Mouse (Mus musculus) liver (tissue): ENCODE measurements around the gene Bptf.
"Not testable (repeated sequence)": the region's sequence is repeated elsewhere in the genome, so short reads cannot be mapped to it uniquely, and the experiment has no call there.

ENCODE experiments used
- DNase-seq: peaks from one replicate; pipeline ENCODE4 v3.0.0-alpha.2; 2020; ENCODE audit warnings: mixed read lengths

The Bptf gene

DNA sequence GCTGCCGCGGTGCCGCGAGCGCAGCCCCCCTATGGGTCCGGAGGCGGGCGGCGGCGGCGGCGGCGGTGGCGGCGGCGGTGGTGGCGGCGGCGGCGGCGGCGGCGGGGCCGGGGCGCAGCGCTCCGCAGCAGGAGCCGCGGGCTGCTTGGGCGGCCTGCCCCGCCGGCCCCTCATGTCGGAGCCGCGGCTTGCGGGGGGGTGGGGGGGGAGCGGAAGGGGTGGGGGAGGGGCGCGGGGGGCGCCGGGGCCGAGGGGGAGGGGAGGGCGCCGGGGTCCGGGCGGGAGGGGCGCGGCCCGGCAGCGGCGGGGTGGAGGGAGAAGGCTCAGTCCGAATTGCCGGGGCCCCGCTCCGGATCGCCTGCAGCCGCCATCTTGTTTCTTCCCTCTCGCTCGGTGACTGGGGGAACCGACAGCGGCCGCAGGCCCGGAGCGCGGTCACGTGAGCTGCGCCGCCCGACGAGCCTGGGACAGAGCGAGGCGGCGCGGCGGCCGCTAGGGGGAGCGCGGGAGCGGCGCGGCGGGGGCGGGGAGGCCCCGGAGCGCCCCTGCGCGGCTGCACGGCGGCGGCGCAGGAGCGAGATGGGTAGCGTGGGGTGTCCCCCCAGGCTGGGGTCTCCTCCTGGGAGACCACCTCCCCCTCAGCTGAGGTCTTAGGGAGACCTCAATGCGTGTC lies at the start of gene Bptf:
Bptf (minus strand) TSS at position 379 of the 673 bp plus-strand sequence.
- DNase-seq = peak; percentile 94

DNA sequence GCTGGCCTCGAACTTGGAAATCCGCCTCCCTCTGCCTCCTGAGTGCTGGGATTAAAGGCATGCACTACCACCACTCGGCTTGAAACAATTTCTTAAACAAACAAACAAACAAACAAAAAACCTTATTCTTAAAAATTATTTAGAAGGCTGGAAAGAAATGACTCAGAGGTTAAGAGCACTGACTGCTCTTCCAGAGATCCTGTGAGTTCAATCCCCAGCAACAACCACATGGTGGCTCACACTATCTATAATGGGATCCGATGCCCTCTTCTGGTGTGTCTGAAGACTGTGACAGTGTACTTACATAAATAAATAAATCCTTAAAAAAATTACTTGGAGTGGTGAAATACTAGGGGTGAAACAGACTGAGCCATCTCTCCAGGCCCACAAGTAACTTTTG lies 29.3 kb upstream of the Bptf start:
- DNase-seq = no peak

DNA sequence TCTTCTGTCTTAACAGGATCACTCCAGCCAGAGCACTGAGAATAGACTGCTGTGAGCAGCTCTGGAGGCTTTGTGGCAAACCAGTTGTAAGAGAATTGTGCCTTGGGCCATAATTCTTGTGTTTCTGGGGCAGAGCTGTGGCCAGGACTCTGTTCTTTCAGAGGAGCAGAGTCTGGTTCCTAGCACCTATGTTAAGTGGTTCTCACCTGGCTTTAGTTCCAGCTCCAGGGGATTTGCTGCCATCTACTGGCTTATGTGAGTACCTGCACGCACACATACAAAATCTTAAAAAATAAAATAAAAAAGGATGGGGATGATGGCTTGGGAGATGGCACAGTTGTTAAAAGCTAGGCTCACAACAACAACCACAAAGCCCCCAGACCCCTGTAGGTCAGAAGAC lies 27.1 kb upstream of the Bptf start:
- peak; percentile 10 for DNase-seq

DNA sequence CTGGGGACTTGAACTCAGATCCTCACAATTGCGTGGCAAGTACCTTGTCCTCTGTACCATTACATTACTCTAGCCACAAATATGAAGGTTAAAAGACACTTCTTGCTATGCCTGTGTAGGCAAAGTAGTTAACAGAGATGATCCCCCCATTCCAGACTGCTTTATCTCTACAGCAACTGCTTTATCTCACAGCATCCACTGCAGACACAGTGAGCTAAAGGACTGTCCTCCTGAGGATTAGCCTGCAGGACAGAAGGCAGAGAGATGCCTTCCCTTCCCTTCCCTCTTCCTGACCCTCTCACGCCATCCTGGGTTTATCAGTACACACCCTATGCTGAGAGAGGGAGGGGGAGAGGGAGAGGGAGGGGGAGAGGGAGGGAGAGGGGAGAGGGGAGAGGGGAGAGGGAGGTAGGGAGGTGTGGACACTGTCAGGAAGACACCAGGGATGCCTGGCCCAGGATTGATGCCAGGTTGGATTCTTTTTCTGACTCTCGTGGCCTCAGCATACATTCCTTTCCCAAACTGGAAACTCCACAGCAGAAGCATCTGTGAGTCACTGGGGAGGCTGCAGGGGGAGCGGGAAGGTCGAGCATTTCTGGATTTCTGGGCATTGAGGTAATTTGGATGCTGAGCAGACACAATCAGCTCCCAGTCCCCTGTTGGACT lies 25.2 kb upstream of the Bptf start:
- peak; percentile 11 for DNase-seq

DNA sequence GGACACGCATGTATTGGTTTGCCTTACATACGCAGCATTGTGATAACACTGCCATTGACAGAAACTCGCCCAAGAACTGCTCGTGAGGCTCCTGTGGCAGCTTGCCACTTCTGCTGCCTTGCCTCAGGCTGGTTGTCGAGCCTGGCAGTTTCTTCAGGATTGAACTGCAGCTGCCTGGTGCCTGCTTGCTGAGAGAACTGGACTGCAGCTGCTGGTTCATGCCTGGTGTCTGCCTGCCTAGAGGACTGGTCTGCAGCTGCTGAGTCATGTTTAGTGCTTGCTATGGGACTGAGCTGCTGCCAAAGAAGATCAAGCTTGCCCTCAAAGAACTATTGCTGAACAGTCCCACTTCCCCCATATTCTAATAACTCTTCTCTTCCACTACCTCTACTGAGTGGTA lies 23.4 kb upstream of the Bptf start:
- DNase-seq = no peak

DNA sequence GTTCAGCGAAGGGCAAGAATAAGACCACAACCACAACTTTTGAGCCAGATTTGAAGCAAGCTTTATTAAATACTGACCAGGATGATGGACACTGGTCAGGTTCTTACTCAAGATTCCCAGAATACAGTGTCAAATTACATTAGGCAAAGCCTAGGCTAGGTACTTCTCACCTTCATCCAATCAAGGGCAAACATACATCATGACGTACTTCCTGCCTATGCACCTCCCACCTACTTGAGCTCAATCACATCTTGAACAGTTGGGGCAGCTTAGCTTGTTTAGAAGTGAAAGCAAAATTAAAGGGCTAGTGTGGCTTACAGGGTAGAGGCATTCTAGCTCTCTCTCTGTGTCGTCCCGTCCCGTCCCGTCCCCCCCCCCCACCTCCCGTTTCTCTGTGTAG lies 22.5 kb upstream of the Bptf start:
- DNase-seq = no peak

DNA sequence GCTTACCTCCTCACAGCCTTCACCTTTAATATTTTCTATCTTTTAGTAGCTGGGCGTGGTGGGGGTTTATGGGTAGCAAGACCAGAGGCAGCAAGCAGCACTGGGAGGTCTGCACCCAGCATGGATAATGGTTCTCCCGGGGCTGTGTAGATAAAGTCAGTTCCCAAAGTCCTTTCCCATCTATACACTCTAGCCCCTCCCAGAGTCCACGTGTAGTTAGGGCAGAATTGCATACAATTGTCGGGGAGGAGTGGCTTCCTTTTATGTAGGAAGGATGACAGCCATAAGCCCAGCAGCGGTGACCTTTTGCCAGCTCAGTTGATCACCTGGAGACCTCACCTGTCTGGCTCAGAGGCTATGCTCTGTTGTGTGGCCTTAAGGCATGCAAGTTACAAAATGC lies 21.7 kb upstream of the Bptf start:
- no peak for DNase-seq

DNA sequence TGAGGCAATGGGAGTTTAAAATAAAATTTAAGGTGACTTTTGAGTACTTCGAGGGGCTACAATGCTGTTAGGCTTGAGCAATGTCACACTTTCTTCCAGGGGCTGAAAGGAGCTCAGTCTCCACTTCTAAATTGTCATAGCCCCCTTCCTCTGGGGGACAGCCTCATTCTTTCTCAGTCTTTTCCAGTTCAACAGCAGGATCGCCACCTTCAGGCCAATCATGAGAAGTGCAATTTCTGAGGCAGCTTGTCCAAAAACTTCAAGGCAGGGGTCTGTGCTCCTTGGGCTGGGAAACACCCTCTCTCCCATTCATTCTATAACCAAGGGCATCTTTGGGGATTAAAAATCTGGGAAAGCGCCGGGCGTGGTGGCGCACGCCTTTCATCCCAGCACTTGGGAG lies 19.9 kb upstream of the Bptf start:
- DNase-seq = no peak

DNA sequence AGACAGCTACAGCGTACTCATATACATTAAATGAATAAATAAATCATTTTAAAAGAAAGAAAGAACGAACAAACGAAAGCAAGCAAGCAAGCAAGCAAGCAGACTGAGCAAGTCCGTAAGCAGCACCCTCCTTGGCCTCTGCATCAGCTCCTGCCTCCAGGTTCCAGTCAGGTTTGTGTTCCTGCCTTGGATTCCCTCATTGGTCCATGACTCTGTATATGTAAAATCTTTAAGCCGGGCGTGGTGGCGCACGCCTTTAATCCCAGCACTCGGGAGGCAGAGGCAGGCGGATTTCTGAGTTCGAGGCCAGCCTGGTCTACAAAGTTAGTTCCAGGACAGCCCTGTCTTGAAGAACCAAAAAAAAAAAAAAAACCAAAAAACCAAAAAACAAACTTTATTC lies 12.0 kb upstream of the Bptf start:
- DNase-seq = not testable (repeated sequence)

DNA sequence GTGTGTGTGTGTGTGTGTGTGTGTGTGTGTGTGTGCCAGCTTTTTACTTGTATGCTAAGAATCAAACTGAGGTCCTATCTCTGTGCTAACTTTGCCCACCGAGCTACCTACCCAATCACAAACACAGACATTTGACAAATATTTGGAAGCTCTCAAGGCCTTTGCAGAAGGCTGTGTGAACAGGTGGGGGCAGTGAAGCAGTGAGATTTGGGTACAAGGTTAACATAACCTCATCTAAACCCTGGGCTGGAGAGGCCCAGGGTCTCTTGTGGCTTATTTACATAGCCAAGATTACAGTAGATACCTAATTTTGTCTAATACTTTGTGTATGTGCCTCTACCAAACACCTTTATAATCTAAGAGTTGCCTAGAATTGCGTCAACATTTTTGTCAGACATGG lies 10.5 kb upstream of the Bptf start:
- no peak for DNase-seq

DNA sequence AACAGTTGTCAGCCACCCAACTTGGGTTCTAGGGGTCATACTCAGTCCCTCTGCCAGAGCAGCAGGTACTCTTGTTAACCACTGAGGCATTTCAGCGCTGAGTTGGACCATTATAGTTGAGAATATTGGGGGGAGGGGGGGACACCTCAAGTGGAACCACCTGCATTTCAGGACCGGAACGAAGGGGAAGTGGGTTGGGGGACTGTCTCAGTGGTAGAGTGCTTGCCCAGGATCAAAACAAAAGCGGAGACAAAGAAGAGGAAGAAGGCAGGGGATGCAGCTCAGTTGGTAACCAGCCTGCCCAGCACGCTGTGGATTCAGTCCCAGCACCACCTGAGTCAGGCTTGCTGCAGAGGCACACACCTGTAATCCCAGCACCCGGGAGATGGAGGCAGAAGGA lies 8.8 kb upstream of the Bptf start:
- DNase-seq = no peak

DNA sequence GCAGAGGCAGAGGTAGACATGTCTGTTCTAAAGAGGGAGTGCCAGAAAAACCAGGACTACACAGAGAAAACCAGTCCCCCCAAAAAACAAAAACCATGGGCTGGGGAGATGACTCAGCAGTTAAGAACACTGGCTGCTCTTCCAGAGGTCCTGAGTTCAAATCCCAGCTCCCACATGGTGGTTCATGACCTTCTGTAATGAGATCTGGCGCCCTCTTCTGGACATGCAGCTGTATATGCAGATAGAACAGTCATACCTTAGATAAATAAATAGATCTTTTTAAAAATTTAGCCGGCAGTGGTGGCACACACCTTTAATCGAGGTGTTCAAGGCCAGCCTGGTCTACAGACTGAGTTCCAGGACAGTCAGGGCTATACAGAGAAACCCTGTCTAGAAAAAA lies 6.7 kb upstream of the Bptf start:
- DNase-seq = peak; percentile 60

DNA sequence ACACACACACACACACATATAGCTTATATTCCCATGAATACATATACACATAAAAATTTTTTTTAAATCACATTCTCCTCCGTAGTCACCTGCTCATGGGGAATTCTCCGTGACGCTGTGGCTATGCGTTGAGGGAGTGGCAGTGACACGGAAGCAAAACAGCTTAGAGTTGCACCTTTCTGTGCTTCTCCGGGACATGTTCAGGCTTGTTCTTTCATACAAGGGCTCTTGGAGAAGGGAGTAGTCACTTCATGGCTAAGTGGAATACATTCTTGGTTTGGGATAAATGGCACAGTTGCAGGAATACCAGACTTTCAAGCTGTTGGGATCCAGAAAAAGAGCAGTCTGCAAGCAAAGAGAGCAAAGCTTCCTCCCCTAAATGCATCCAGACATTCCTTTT lies 5.7 kb upstream of the Bptf start:
- no peak for DNase-seq

DNA sequence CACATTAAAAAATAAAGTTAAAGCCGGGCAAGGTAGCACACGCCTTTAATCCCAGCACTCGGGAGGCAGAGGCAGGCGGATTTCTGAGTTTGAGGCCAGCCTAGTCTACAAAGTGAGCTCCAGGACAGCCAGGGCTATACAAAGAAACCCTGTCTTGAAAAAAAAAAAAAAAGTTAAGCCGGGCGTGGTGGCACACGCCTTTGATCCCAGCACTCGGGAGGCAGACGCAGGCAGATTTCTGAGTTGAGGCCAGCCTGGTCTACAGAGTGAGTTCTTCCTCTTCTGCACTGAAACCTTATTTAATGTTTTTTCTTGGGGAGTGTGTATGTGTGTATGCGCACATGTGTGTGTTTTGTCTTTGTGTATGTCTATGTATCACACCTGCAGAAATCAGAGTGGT lies 4.5 kb upstream of the Bptf start:
- DNase-seq = not testable (repeated sequence)

DNA sequence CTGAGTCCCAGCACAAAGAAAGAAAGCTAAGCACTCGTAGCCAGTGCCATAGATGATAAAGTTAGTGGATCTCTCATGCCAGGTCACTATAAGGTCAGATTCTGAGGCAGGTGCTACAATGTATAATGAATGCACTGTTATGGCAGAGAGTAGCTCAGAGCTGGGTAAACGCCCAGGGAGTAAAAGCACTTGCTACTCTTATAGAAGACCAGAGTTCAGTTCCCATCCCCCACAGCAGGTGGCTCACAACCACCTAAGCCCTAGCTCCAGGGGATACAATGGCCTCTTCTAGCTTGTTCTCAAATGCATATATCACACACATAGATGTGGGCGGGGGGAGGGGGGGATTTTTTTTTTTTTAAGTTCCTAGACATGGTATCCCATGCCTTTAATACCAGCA lies 3.8 kb upstream of the Bptf start:
- no peak for DNase-seq

DNA sequence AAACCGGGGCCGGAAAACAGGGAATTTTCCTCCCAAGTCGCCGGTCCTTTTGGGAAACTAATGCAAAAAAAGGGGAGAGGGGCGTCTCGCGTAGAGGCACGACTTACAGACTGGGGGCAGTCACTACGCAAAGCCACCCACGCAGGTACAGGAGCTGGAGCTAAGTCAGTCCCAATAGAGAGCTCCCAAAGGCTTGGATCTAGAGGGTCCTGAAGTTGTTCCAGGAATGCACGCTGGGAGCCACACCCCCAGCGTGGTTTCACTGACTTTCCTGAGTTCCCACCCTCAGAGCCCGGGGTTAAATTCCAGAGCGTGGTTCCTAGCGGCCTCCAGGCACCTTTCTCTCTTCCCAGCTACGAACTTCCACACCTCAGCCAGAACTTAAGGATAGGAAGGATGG lies 499 bp upstream of the Bptf start:
- DNase-seq = peak; percentile 29

DNA sequence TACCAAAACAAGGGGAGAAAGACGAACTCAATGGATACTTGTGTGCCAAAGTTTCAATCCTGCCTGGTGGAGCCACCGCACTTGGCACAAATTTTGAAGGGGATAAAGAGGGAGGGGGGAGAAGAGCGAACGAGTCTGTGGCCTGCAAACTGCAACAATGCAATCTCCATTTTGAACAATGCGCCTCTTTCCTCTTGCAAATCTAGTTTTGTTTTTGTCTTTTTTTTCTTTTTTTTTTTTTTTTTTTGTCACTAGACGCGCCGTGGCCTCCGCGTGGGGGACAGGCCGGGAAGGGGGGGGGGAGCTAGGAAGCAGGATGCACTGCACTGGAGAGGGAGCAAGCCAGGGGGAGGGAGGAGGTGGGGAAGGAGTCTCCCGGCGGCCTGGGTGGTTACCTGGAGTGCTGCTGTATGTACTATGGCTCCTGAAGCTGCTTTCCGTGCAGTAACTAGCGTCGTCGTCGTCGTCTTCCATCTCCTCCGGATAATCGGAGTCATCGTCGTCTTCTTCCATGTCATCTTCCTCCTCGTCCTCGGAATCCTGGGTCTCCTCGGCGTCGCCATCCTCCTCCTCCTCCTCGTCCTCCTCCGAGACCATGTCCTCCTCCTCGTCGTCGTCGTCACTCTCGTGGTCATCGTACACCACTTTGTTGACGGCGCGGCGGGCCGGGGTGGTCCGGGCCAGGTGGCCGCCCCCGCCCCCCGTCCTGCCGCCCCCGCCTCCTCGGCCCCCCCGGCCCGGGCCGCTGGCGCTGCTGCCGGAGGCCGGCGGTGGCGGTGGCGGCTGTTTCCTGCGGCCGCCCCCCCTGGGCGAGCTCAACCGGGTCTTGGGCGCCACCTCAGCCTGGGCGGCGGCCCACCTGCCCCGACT lies 813 bp downstream of the Bptf start:
- DNase-seq = peak; percentile 74

DNA sequence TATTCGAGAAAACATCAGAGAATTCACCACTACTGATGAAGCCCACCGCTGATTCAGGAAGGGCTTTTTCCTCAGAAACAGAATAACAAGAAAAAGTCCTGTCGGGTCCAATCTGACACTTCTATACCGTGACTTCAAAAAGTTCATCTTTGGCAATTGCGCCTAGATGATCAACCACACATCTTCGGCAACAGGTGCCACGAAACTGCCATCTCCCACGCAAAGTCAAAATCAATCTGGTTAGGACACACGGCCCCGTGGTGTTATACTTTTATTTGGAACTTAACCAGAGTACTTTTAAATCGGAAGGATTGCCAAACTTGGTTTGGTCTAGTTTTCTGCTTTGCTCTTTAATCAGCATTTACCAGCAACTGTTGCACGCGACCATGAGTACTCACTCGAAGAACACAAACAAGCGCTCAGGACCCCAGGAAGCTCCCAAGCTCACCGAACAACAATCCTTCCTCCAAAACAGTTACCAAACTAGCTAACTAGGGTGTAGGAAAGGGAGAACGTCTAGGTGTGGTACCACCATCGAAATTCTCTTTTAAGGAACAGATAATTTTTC lies 1.6 kb downstream of the Bptf start:
- DNase-seq = peak; percentile 17

DNA sequence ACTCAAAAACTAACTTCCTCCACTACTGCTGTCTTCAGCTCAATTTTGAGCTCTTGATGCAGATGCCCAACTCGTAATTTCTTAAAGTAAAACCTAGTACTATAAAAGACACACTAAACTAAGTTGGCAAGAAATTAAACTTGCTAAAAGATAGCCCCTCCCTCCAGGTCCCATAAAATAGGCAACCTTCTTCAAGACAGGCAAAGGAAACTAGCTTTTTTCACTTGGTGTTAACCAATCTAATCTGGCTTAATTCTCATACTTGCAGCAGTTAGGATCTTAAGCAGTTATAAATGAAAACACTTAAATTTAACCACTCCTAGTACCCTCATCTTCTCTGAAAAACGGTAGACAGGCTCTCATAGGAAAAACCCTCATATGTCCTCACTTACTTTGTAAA lies 2.3 kb downstream of the Bptf start:
- DNase-seq = no peak

DNA sequence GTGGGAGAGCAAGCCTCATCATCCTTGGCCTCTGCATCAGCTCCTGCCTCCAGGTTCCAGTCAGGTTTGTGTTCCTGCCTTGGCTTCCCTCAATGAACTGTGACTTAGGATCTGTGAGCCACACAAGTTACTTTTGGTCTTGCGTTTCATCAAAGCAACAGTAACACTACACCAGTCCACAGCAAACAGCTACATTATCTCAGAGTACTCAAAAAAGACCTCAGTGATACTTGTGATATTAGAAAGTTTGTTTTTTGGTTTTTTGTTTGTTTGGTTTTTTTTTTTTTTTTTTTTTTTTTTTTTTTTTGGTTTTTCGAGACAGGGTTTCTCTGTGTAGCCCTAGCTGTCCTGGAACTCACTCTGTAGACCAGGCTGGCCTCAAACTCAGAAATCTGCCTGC lies 5.2 kb downstream of the Bptf start:
- DNase-seq = not testable (repeated sequence)

DNA sequence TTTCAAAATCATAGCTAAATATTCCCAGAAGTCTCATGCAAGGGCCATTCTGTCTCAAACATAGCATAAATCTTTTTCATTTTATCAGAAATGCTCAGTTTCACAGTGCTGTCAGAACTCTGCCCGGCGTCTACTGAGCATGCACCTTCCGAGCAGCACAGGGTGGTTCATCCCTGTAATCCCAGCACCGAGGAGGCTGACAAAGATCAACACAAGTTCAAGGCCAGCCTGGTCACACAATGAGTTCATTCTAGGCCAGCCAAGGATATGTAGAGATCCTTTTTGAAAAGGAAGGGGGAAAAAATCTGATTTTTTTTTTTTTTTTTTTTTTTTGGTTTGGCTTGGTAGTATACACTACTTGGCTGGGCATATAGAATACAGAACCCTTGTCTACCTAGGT lies 6.9 kb downstream of the Bptf start:
- no peak for DNase-seq

DNA sequence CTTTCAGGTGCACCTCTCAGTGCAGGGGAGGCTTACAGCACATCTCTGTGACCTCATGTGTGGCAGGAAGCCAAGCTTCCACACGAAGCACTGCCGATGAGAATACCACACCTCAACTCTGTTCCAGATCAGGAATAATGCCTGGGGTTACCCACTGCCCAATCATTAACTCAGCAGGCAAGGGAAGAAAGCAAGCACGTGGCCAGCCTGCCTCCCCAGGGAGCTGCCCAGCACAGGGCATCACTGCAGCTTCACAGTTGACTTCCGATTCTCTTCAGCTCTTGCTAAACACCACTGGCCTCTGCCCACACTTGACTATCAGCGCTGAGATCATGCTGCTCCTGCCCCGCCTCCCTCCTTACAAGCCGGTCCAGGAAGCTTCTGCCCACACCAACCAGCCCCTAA lies 7.6 kb downstream of the Bptf start:
- DNase-seq = peak; percentile 51

DNA sequence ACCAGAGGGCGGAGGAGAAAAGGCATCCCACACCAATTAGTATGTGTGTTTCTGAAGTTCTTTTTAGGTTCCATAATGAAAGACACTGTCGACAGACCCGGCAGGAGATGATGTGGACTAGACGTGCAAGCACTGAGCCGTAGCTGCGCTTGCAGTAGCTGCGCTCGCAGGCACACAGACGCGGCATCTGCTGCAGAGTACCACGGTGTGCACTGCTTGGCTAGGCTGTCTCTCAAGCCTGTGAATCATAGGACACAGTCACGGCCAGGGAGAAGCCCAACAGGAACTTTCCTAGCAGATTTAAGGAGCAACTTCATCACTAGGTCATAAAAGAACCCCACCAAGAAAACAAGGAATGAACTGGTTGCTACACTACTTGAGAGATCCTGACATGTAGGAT lies 14.1 kb downstream of the Bptf start:
- DNase-seq = no peak
